In genomic region chr5:145116316-145116715, GRCm38 (mm10) we compare ENCODE assay signal across 8 mouse cellular contexts. TPM values are rescaled to one million over a fixed set of nuclear protein-coding genes. Genes with fewer than 3 reads are reported as not detected.
DNase-seq lines count a peak whose midpoint lies in the region; ATAC-seq and TF ChIP-seq lines count a peak whose summit lies in the region.

No protein-coding gene starts in this region.

- DNase-seq in left cerebral cortex, adult 2 months (ENCODE audit: extremely low spot score in 1 of 2, low spot score in 2 of 2): no peak
- no peak for DNase-seq in left cerebral cortex, postnatal 4 days
- peak; percentile 78 to 80 for DNase-seq in heart, postnatal 10 days

- peak overlapping the region; percentile 53; the same call in 1 of the 2 replicates for H3K27ac ChIP-seq in left cerebral cortex, adult 2 months
- peak overlapping the region; percentile 85 for H3K27ac ChIP-seq in brown adipose tissue, adult 24 weeks (replicated peaks; ENCODE audit: low read depth, low read length)
- peak overlapping the region; percentile 88 for H3K27ac ChIP-seq in limb, embryonic 15.5 days
- H3K27ac ChIP-seq in neural tube, embryonic 15.5 days (replicated peaks): peak overlapping the region; percentile 43; the same call in 1 of the 2 replicates
- H3K27ac ChIP-seq in forebrain, embryonic 13.5 days: no peak overlapping the region

- ATAC-seq in limb, embryonic 15.5 days (ENCODE audit: insufficient number of reproducible peaks, low FRiP score, low TSS enrichment, low read depth): peak; percentile 73
- no peak for ATAC-seq in neural tube, embryonic 15.5 days (ENCODE audit: low FRiP score)
- no peak for ATAC-seq in erythroid progenitor cell, adult 5-6 weeks (replicated peaks; ENCODE audit: low FRiP score, poor library complexity, severe bottlenecking)
- no peak for ATAC-seq in forebrain, embryonic 13.5 days

- no peak overlapping the region for H3K9ac ChIP-seq in limb, embryonic 15.5 days
- no peak overlapping the region for H3K9ac ChIP-seq in neural tube, embryonic 15.5 days (replicated peaks)
- no peak overlapping the region for H3K9ac ChIP-seq in forebrain, embryonic 13.5 days

- no peaks in the 10 kb centered on the region for H3K36me3 ChIP-seq in limb, embryonic 15.5 days
- 0 out of 2 replicates have a peak, but pooled peaks cover under 1% of the 10 kb centered on the region for H3K36me3 ChIP-seq in neural tube, embryonic 15.5 days
- 0 out of 2 replicates have a peak, but pooled peaks cover 8% of the 10 kb centered on the region for H3K36me3 ChIP-seq in forebrain, embryonic 13.5 days (ENCODE audit: poor library complexity, severe bottlenecking)

- intact Hi-C loops in left cerebral cortex, adult 2 months (cut with DNase I): no loop called here
- intact Hi-C loops in left cerebral cortex, postnatal 4 days (cut with DNase I): no loop called here
- intact Hi-C loops in heart, postnatal 10 days (cut with DNase I): loop anchor here (2.0 kb wide), 1 partner anchor 22 kb away; no protein-coding TSS in a partner anchor

- 12% methylated on average over 4 of the region's 4 CpGs for WGBS in limb, embryonic 15.5 days
- 47% methylated on average over 4 of the region's 4 CpGs for WGBS in neural tube, embryonic 15.5 days
- WGBS in forebrain, embryonic 13.5 days: 59% methylated on average over 4 of the region's 4 CpGs

- no peak overlapping the region for H3K4me3 ChIP-seq in left cerebral cortex, adult 2 months
- peak overlapping the region; percentile 35 for H3K4me3 ChIP-seq in brown adipose tissue, adult 24 weeks (ENCODE audit: insufficient read depth, low read depth, low read length)
- H3K4me3 ChIP-seq in limb, embryonic 15.5 days: peak overlapping the region; percentile 66; the same call in 1 of the 2 replicates
- H3K4me3 ChIP-seq in neural tube, embryonic 15.5 days (replicated peaks): no peak overlapping the region
- no peak overlapping the region for H3K4me3 ChIP-seq in forebrain, embryonic 13.5 days

- H3K4me2 ChIP-seq in limb, embryonic 15.5 days: peak overlapping the region; percentile 73
- H3K4me2 ChIP-seq in neural tube, embryonic 15.5 days: peak overlapping the region; percentile 60
- H3K4me2 ChIP-seq in forebrain, embryonic 13.5 days: no peak overlapping the region

- no peak for TF ChIP-seq CTCF in left cerebral cortex, adult 2 months (IDR thresholded peaks at IDR 0.05)

- H3K27me3 ChIP-seq in limb, embryonic 15.5 days: no peaks in the 10 kb centered on the region
- H3K27me3 ChIP-seq in neural tube, embryonic 15.5 days (replicated peaks): peaks cover 20% of the 10 kb centered on the region
- H3K27me3 ChIP-seq in forebrain, embryonic 13.5 days: peaks cover 28% of the 10 kb centered on the region

- H3K9me3 ChIP-seq in limb, embryonic 15.5 days: no peaks in the 10 kb centered on the region
- H3K9me3 ChIP-seq in neural tube, embryonic 15.5 days (replicated peaks): no peaks in the 10 kb centered on the region
- H3K9me3 ChIP-seq in forebrain, embryonic 13.5 days (replicated peaks): no peaks in the 10 kb centered on the region

- H3K4me1 ChIP-seq in brown adipose tissue, adult 24 weeks (ENCODE audit: control insufficient read depth, insufficient read depth, insufficient read length, low read length): peaks cover 21% of the 10 kb centered on the region
- H3K4me1 ChIP-seq in limb, embryonic 15.5 days: peaks cover 61% of the 10 kb centered on the region
- peaks cover 17% of the 10 kb centered on the region for H3K4me1 ChIP-seq in neural tube, embryonic 15.5 days
- peaks cover 13% of the 10 kb centered on the region for H3K4me1 ChIP-seq in forebrain, embryonic 13.5 days

RNA-seq across cellular contexts. Expression of gene Arpc1b, which starts 2.3 kb away (rescaled TPM):
- total RNA-seq in left cerebral cortex, adult 2 months (2021): 10 to 100 TPM; 19.0 to 23.5 TPM
- 10 to 100 TPM; 25.7 to 28.3 TPM for total RNA-seq in left cerebral cortex, postnatal 4 days (2021)
- 77.2 and 84.9 TPM in 2 replicates for polyA plus RNA-seq in brown adipose tissue, adult 24 weeks (2012; ENCODE audit: insufficient read depth, insufficient read length, missing spikeins)
- total RNA-seq in heart, postnatal 10 days (2021): 100 to 1,000 TPM; 135 to 140 TPM
- polyA plus RNA-seq in limb, embryonic 15.5 days (2015; fragmentation: Nextera tagmentation; extraction: Ambion mirVana): 389 and 480 TPM in 2 replicates
- polyA plus RNA-seq in neural tube, embryonic 15.5 days (2015; fragmentation: Nextera tagmentation; extraction: Ambion mirVana): 82.4 and 204 TPM in 2 replicates
- total RNA-seq in erythroid progenitor cell, adult 5-6 weeks (2015; ENCODE audit: low replicate concordance): 42.8 and 47.6 TPM in 2 replicates
- 29.4 and 33.0 TPM in 2 replicates for total RNA-seq in erythroid progenitor cell, adult 5-6 weeks (2017; ENCODE audit: low replicate concordance)
- polyA plus RNA-seq in forebrain, embryonic 13.5 days (2015; fragmentation: Nextera tagmentation; extraction: Ambion mirVana): 55.9 and 58.1 TPM in 2 replicates

RNA-seq across cellular contexts. Expression of gene Pdap1, which starts 23.7 kb away (rescaled TPM):
- 10 to 100 TPM; 92.5 to 96.0 TPM for total RNA-seq in left cerebral cortex, adult 2 months (2021)
- total RNA-seq in left cerebral cortex, postnatal 4 days (2021): 100 to 1,000 TPM; 136 to 144 TPM
- 75.0 and 96.2 TPM in 2 replicates for polyA plus RNA-seq in brown adipose tissue, adult 24 weeks (2012; ENCODE audit: insufficient read depth, insufficient read length, missing spikeins)
- total RNA-seq in heart, postnatal 10 days (2021): 10 to 100 TPM; 54.8 to 55.9 TPM
- polyA plus RNA-seq in limb, embryonic 15.5 days (2015; fragmentation: Nextera tagmentation; extraction: Ambion mirVana): 89.2 and 95.1 TPM in 2 replicates
- 97.0 and 115 TPM in 2 replicates for polyA plus RNA-seq in neural tube, embryonic 15.5 days (2015; fragmentation: Nextera tagmentation; extraction: Ambion mirVana)
- 33.5 and 34.4 TPM in 2 replicates for total RNA-seq in erythroid progenitor cell, adult 5-6 weeks (2015; ENCODE audit: low replicate concordance)
- 85.3 and 103 TPM in 2 replicates for total RNA-seq in erythroid progenitor cell, adult 5-6 weeks (2017; ENCODE audit: low replicate concordance)
- 139 and 157 TPM in 2 replicates for polyA plus RNA-seq in forebrain, embryonic 13.5 days (2015; fragmentation: Nextera tagmentation; extraction: Ambion mirVana)

RNA-seq across cellular contexts. Expression of gene Bud31, which starts 23.8 kb away (rescaled TPM):
- total RNA-seq in left cerebral cortex, adult 2 months (2021): 10 to 100 TPM; 69.4 to 69.6 TPM
- 100 to 1,000 TPM; 101 to 104 TPM for total RNA-seq in left cerebral cortex, postnatal 4 days (2021)
- polyA plus RNA-seq in brown adipose tissue, adult 24 weeks (2012; ENCODE audit: insufficient read depth, insufficient read length, missing spikeins): 116 and 156 TPM in 2 replicates
- total RNA-seq in heart, postnatal 10 days (2021): 10 to 100 TPM; 76.8 to 77.1 TPM
- 168 and 184 TPM in 2 replicates for polyA plus RNA-seq in limb, embryonic 15.5 days (2015; fragmentation: Nextera tagmentation; extraction: Ambion mirVana)
- 183 and 184 TPM in 2 replicates for polyA plus RNA-seq in neural tube, embryonic 15.5 days (2015; fragmentation: Nextera tagmentation; extraction: Ambion mirVana)
- 91.0 and 168 TPM in 2 replicates for total RNA-seq in erythroid progenitor cell, adult 5-6 weeks (2015; ENCODE audit: low replicate concordance)
- total RNA-seq in erythroid progenitor cell, adult 5-6 weeks (2017; ENCODE audit: low replicate concordance): 128 and 139 TPM in 2 replicates
- 247 and 259 TPM in 2 replicates for polyA plus RNA-seq in forebrain, embryonic 13.5 days (2015; fragmentation: Nextera tagmentation; extraction: Ambion mirVana)

RNA-seq across cellular contexts. Expression of gene Kpna7, which starts 32.5 kb away (rescaled TPM):
- not detected for total RNA-seq in left cerebral cortex, adult 2 months (2021)
- not detected for total RNA-seq in left cerebral cortex, postnatal 4 days (2021)
- polyA plus RNA-seq in brown adipose tissue, adult 24 weeks (2012; ENCODE audit: insufficient read depth, insufficient read length, missing spikeins): not detected in 2 replicates
- not detected for total RNA-seq in heart, postnatal 10 days (2021)
- polyA plus RNA-seq in limb, embryonic 15.5 days (2015; fragmentation: Nextera tagmentation; extraction: Ambion mirVana): not detected in 2 replicates
- polyA plus RNA-seq in neural tube, embryonic 15.5 days (2015; fragmentation: Nextera tagmentation; extraction: Ambion mirVana): not detected in 2 replicates
- not detected in 2 replicates for total RNA-seq in erythroid progenitor cell, adult 5-6 weeks (2015; ENCODE audit: low replicate concordance)
- total RNA-seq in erythroid progenitor cell, adult 5-6 weeks (2017; ENCODE audit: low replicate concordance): not detected in 2 replicates
- not detected in 2 replicates for polyA plus RNA-seq in forebrain, embryonic 13.5 days (2015; fragmentation: Nextera tagmentation; extraction: Ambion mirVana)

RNA-seq across cellular contexts. Expression of gene Arpc1a, which starts 32.7 kb away (rescaled TPM):
- total RNA-seq in left cerebral cortex, adult 2 months (2021): 100 to 1,000 TPM; 192 to 199 TPM
- 100 to 1,000 TPM; 198 to 202 TPM for total RNA-seq in left cerebral cortex, postnatal 4 days (2021)
- polyA plus RNA-seq in brown adipose tissue, adult 24 weeks (2012; ENCODE audit: insufficient read depth, insufficient read length, missing spikeins): 91.1 and 112 TPM in 2 replicates
- total RNA-seq in heart, postnatal 10 days (2021): 10 to 100 TPM; 73.9 to 74.7 TPM
- 143 and 147 TPM in 2 replicates for polyA plus RNA-seq in limb, embryonic 15.5 days (2015; fragmentation: Nextera tagmentation; extraction: Ambion mirVana)
- polyA plus RNA-seq in neural tube, embryonic 15.5 days (2015; fragmentation: Nextera tagmentation; extraction: Ambion mirVana): 218 and 232 TPM in 2 replicates
- 54.9 and 76.0 TPM in 2 replicates for total RNA-seq in erythroid progenitor cell, adult 5-6 weeks (2015; ENCODE audit: low replicate concordance)
- 17.3 and 34.7 TPM in 2 replicates for total RNA-seq in erythroid progenitor cell, adult 5-6 weeks (2017; ENCODE audit: low replicate concordance)
- polyA plus RNA-seq in forebrain, embryonic 13.5 days (2015; fragmentation: Nextera tagmentation; extraction: Ambion mirVana): 207 and 209 TPM in 2 replicates

Comparison
In these comparisons a context has a peak if more than half of its experiments do, and no peak if none do; other contexts are left out.
1. DNase-seq: peak in heart, postnatal 10 days (2 of 2); none in left cerebral cortex, adult 2 months (0 of 2) and left cerebral cortex, postnatal 4 days (single experiment).
2. H3K4me3 ChIP-seq: peak in brown adipose tissue, adult 24 weeks (single experiment) and limb, embryonic 15.5 days (single experiment); none in left cerebral cortex, adult 2 months (single experiment), neural tube, embryonic 15.5 days (single experiment) and forebrain, embryonic 13.5 days (single experiment).